Mouse (Mus musculus): ENCODE measurements around the gene Srgap1. TPM values are rescaled to one million over a fixed set of nuclear protein-coding genes. Genes with fewer than 3 reads are reported as not detected.

Srgap1 gene
- 1.4 TPM for polyA plus RNA-seq (2014; fragmentation: Illumina TruSeq; extraction: RNeasy Lipid Tissue Mini Kit (QIAGEN cat#74804); ENCODE audit: low read depth, low replicate concordance)

GRCm38 (mm10) chr10:122046904-122047726 is at the start of gene Srgap1:
Gene Srgap1 (minus strand): TSS chr10:122047315.

GRCm38 (mm10) chr10:121739548-121740505 is 307.3 kb downstream of the Srgap1 start, which contains the start of gene BC048403:
Gene BC048403 (plus strand): TSS chr10:121739937.

Other genes with a start within 250 kb of the Srgap1 start
- gene Rxylt1, start 50.1 kb upstream of the Srgap1 start, polyA plus RNA-seq (2014; fragmentation: Illumina TruSeq; extraction: RNeasy Lipid Tissue Mini Kit (QIAGEN cat#74804); ENCODE audit: low read depth, low replicate concordance), result 37.2 TPM